Mouse (Mus musculus): ENCODE results near the gene Ccdc9b. TPM values are rescaled to one million over a fixed set of nuclear protein-coding genes. Genes with fewer than 3 reads are reported as not detected.
A peak's percentile ranks its signal among the peaks of the same experiment; 100 is the strongest.

Gene Ccdc9b
- polyA plus RNA-seq, 1 experiment from 2014 or later, result 1.6 TPM

- H3K4me2 ChIP-seq (ENCODE audit: low read length), result no peak overlapping the region
Measured at GRCm38 (mm10) chr2:118791591-118792258, 29.3 kb upstream of the Ccdc9b start.

GRCm38 (mm10) chr2:118790551-118791525 is 28.4 kb upstream of the Ccdc9b start:
- Histone ChIP-seq H3K4me1 (ENCODE audit: control insufficient read depth, insufficient read depth, low read length) (no peaks in the 10 kb centered on the region), H3K9ac (ENCODE audit: low read depth, low read length) (0 out of 2 replicates have a peak overlapping the region, but pooled peaks have one; percentile 21), H3K27ac (ENCODE audit: low read length) (no peak overlapping the region), H3K4me3 (ENCODE audit: low read depth, low read length) (no peak overlapping the region), H3K4me2 (ENCODE audit: low read length) (0 out of 2 replicates have a peak overlapping the region, but pooled peaks have one; percentile 15), H3K9me3 (replicated peaks; ENCODE audit: control insufficient read depth, low read length, poor library complexity, severe bottlenecking) (no peaks in the 10 kb centered on the region), H3K36me3 (ENCODE audit: control insufficient read depth, insufficient read depth, low read length) (peaks cover 63% of the 10 kb centered on the region), H3K27me3 (ENCODE audit: control insufficient read depth, insufficient read depth, low read depth, low read length) (no peaks in the 10 kb centered on the region)
- WGBS, result 26% methylated on average over 44 of the region's 44 CpGs
- ATAC-seq, result peak; percentile 40; the same call in 1 of the 2 replicates

More at GRCm38 (mm10) chr2:118791591-118792258, 29.3 kb upstream of the Ccdc9b start:
- no peak for ATAC-seq
- no peak overlapping the region for H3K9ac ChIP-seq (ENCODE audit: low read depth, low read length)
- peaks cover 55% of the 10 kb centered on the region for H3K36me3 ChIP-seq (ENCODE audit: control insufficient read depth, insufficient read depth, low read length)
- no peaks in the 10 kb centered on the region for H3K27me3 ChIP-seq (ENCODE audit: control insufficient read depth, insufficient read depth, low read depth, low read length)
- no peaks in the 10 kb centered on the region for H3K4me1 ChIP-seq (ENCODE audit: control insufficient read depth, insufficient read depth, low read length)
- H3K4me3 ChIP-seq (ENCODE audit: low read depth, low read length), result no peak overlapping the region
- no peak overlapping the region for H3K27ac ChIP-seq (ENCODE audit: low read length)
- 94% methylated on average over 26 of the region's 26 CpGs for WGBS
- no peaks in the 10 kb centered on the region for H3K9me3 ChIP-seq (replicated peaks; ENCODE audit: control insufficient read depth, low read length, poor library complexity, severe bottlenecking)

GRCm38 (mm10) chr2:118790221-118790550 is 27.7 kb upstream of the Ccdc9b start:
- WGBS, result 51% methylated on average over 12 of the region's 12 CpGs
- H3K4me2 ChIP-seq (ENCODE audit: low read length), result no peak overlapping the region
- H3K4me3 ChIP-seq (ENCODE audit: low read depth, low read length), result no peak overlapping the region
- H3K27me3 ChIP-seq (ENCODE audit: control insufficient read depth, insufficient read depth, low read depth, low read length), result no peaks in the 10 kb centered on the region
- no peaks in the 10 kb centered on the region for H3K4me1 ChIP-seq (ENCODE audit: control insufficient read depth, insufficient read depth, low read length)
- peaks cover 63% of the 10 kb centered on the region for H3K36me3 ChIP-seq (ENCODE audit: control insufficient read depth, insufficient read depth, low read length)
- peak; percentile 27; the same call in 1 of the 2 replicates for ATAC-seq
- H3K9ac ChIP-seq (ENCODE audit: low read depth, low read length), result 0 out of 2 replicates have a peak overlapping the region, but pooled peaks have one; percentile 21
- no peak overlapping the region for H3K27ac ChIP-seq (ENCODE audit: low read length)
- H3K9me3 ChIP-seq (replicated peaks; ENCODE audit: control insufficient read depth, low read length, poor library complexity, severe bottlenecking), result no peaks in the 10 kb centered on the region

- Histone ChIP-seq H3K4me1 (ENCODE audit: control insufficient read depth, insufficient read depth, low read length) (no peaks in the 10 kb centered on the region), H3K27ac (ENCODE audit: low read length) (no peak overlapping the region), H3K4me3 (ENCODE audit: low read depth, low read length) (no peak overlapping the region), H3K9ac (ENCODE audit: low read depth, low read length) (no peak overlapping the region), H3K27me3 (ENCODE audit: control insufficient read depth, insufficient read depth, low read depth, low read length) (no peaks in the 10 kb centered on the region), H3K4me2 (ENCODE audit: low read length) (no peak overlapping the region), H3K36me3 (ENCODE audit: control insufficient read depth, insufficient read depth, low read length) (peaks cover 63% of the 10 kb centered on the region), H3K9me3 (replicated peaks; ENCODE audit: control insufficient read depth, low read length, poor library complexity, severe bottlenecking) (no peaks in the 10 kb centered on the region)
- 86% methylated on average over 11 of the region's 11 CpGs for WGBS
- no peak; the same call in 1 of the 2 replicates for ATAC-seq
Measured at GRCm38 (mm10) chr2:118789501-118789900, 27.0 kb upstream of the Ccdc9b start.

GRCm38 (mm10) chr2:118786525-118786924 is 24.1 kb upstream of the Ccdc9b start:
- Histone ChIP-seq H3K4me3 (ENCODE audit: low read depth, low read length) (no peak overlapping the region), H3K4me1 (ENCODE audit: control insufficient read depth, insufficient read depth, low read length) (no peaks in the 10 kb centered on the region), H3K27me3 (ENCODE audit: control insufficient read depth, insufficient read depth, low read depth, low read length) (no peaks in the 10 kb centered on the region), H3K9ac (ENCODE audit: low read depth, low read length) (no peak overlapping the region), H3K4me2 (ENCODE audit: low read length) (no peak overlapping the region), H3K27ac (ENCODE audit: low read length) (no peak overlapping the region), H3K36me3 (ENCODE audit: control insufficient read depth, insufficient read depth, low read length) (peaks cover 41% of the 10 kb centered on the region), H3K9me3 (replicated peaks; ENCODE audit: control insufficient read depth, low read length, poor library complexity, severe bottlenecking) (no peaks in the 10 kb centered on the region)
- no peak for ATAC-seq
- 89% methylated on average over 5 of the region's 5 CpGs for WGBS

GRCm38 (mm10) chr2:118783663-118784062 is 21.2 kb upstream of the Ccdc9b start:
- 87% methylated on average over 7 of the region's 7 CpGs for WGBS
- Histone ChIP-seq H3K36me3 (ENCODE audit: control insufficient read depth, insufficient read depth, low read length) (peaks cover 23% of the 10 kb centered on the region), H3K4me3 (ENCODE audit: low read depth, low read length) (no peak overlapping the region), H3K4me2 (ENCODE audit: low read length) (no peak overlapping the region), H3K9me3 (replicated peaks; ENCODE audit: control insufficient read depth, low read length, poor library complexity, severe bottlenecking) (no peaks in the 10 kb centered on the region), H3K9ac (ENCODE audit: low read depth, low read length) (no peak overlapping the region), H3K27me3 (ENCODE audit: control insufficient read depth, insufficient read depth, low read depth, low read length) (no peaks in the 10 kb centered on the region), H3K4me1 (ENCODE audit: control insufficient read depth, insufficient read depth, low read length) (peaks cover 13% of the 10 kb centered on the region), H3K27ac (ENCODE audit: low read length) (no peak overlapping the region)
- no peak for ATAC-seq

- peaks cover 22% of the 10 kb centered on the region for H3K36me3 ChIP-seq (ENCODE audit: control insufficient read depth, insufficient read depth, low read length)
- no peak overlapping the region for H3K9ac ChIP-seq (ENCODE audit: low read depth, low read length)
- no peak overlapping the region for H3K27ac ChIP-seq (ENCODE audit: low read length)
- H3K27me3 ChIP-seq (ENCODE audit: control insufficient read depth, insufficient read depth, low read depth, low read length), result no peaks in the 10 kb centered on the region
- ATAC-seq, result no peak
- H3K9me3 ChIP-seq (replicated peaks; ENCODE audit: control insufficient read depth, low read length, poor library complexity, severe bottlenecking), result no peaks in the 10 kb centered on the region
- peaks cover 13% of the 10 kb centered on the region for H3K4me1 ChIP-seq (ENCODE audit: control insufficient read depth, insufficient read depth, low read length)
- 75% methylated on average over 5 of the region's 5 CpGs for WGBS
- H3K4me3 ChIP-seq (ENCODE audit: low read depth, low read length), result no peak overlapping the region
- H3K4me2 ChIP-seq (ENCODE audit: low read length), result no peak overlapping the region
Measured at GRCm38 (mm10) chr2:118783093-118783492, 20.6 kb upstream of the Ccdc9b start.

GRCm38 (mm10) chr2:118782303-118782702 is 19.8 kb upstream of the Ccdc9b start:
- no peaks in the 10 kb centered on the region for H3K27me3 ChIP-seq (ENCODE audit: control insufficient read depth, insufficient read depth, low read depth, low read length)
- H3K36me3 ChIP-seq (ENCODE audit: control insufficient read depth, insufficient read depth, low read length), result peaks cover 14% of the 10 kb centered on the region
- 69% methylated on average over 4 of the region's 4 CpGs for WGBS
- no peak overlapping the region for H3K4me2 ChIP-seq (ENCODE audit: low read length)
- ATAC-seq, result no peak
- H3K9ac ChIP-seq (ENCODE audit: low read depth, low read length), result no peak overlapping the region
- H3K9me3 ChIP-seq (replicated peaks; ENCODE audit: control insufficient read depth, low read length, poor library complexity, severe bottlenecking), result no peaks in the 10 kb centered on the region
- no peak overlapping the region for H3K4me3 ChIP-seq (ENCODE audit: low read depth, low read length)
- H3K27ac ChIP-seq (ENCODE audit: low read length), result no peak overlapping the region
- peaks cover 13% of the 10 kb centered on the region for H3K4me1 ChIP-seq (ENCODE audit: control insufficient read depth, insufficient read depth, low read length)
